Mouse (Mus musculus): Measurements from ENCODE around the gene Abcb9.

The Abcb9 gene

DNA sequence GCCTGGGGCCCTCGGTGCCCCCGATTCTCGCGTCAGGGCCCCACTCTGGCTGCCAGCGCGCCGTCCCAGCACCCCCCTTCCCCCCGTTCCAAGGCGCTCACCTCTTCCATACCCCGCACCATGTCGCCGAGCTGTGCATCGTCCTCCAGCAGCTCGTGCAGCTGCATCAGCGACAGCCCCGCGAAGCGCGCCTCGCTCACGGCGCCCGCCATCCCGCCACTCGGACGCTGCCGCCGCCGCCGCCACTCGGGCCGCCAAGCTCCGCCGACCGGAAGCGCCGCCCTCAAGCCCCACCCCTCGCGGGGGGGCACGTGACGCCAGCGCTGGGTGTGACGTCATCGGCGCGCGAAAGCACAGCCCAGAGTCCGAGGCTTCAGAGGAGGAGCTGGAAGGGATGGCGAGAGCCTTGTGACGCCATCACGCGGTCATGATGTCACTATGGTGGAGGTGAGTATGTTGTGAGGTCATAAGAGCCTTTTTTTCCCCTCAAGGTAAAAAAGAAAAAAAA is 63.5 kb downstream of the Abcb9 start, which contains the start of gene Vps37b:
Gene Vps37b, minus strand, starts transcription at position 270 of the 508 bp plus-strand sequence.
- in situ Hi-C loops (cut with MseI, MboI) = no loop called here

DNA sequence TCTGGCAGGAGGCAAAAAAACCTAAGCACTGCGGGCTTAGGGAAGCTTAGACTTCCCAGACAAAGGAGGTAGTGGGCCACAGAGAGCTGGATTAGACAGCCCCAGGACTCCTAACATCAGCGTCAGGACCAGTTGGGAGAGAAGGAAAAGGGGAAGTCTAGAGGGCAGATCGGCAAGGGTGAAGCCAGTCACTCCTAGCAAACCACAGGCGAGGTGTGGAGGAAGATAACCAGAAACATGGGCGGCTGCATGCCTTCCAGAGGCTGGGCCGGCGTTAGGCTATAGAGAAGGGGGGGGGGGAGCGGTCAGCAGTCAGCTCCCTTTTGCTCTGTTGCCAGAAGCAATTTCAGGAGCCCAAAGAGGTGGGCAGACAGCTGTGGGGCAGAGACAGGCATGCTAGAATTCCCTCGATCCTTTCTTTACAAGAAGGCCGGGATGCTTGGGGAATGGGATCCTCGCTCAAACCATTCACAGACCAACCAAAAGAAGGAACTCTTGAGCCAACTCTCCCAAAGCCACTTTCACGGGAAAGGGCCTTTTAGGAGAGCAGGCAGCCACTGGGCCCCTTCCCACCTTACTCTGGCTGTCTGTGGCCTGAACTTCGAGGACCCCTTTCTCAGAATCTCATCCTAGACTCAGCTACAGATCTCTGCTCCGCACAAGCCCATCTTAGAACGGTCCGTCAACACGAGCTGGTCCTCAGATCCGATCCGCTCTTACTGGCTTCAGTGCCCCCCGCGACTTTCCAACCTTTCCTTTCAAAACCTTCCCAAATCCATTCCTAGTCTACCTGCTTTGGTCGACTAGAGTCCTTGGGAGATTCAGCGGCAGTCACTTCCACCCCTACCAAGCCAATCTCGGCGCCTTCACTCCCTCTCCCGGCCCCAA is 64.3 kb downstream of the Abcb9 start:
- in situ Hi-C loops (cut with MseI, MboI) = no loop called here

DNA sequence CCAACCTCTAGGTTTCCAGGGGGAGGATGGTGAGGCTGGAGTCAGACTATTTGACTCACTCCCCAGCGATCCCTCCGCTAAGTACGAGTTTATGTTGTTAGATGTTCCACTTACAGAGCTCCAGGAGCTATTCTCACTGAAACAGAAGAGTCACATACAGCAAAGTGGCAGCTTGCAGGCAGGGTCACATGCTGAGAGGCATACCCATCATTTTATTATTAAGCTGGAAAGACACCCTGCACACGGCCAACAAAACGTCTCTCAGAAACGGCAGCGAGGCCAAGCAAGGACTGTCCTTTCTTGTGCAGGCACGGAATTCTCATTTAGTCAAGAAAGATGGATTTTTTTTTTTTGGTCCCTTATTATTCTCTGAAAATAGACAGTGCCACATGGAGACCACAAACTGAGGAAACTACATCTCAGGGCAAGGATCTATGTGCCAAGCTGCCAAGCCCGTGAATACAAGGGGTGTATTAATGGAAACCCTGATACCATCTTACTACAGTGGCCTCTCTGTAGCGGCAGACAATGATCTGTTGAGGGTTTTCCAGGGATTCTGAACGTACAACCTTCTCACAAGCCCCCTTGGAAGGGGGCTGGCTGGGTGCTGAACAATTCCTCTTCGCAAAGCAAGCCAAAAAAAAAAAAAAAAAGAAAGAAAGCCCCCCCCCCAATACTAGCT is 65.1 kb downstream of the Abcb9 start:
- in situ Hi-C loops (cut with MseI, MboI) = no loop called here

DNA sequence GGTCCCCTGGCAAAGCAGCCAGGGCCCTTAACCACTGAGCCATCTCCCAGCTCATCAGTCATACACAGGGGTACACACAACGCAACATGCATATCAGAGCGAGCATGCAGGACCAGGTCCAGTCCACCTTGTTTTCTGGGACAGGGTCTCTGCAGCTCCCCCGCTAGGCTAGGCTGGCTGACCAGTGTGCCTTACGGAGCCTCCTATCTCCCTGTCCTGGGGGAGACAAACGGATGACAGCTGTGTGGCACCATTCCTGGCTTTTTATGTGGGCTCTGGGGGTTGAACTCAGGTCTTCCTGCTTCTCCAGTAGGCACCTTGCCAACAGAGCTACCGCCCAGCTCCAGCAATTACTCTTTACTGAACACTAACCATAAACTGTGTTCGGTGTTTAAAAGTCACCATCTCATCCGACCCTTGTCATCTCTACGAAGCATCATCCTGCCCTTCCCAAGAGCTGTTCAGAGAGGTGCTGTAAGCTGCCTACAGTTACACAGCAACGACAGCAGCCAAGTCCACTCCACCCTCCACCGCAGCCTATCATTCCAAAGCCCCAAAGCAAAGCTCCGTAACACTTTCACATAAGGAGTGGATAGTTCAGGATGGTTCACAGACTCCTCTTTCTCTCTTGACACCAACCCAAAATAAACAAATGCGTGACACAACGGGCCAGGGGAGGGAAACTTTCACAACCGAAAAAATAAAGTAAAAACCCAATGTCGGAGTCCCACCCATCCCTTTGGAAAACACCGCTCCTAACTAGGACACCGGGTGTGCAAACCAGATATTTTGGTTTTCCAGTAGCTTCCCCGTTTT is 66.2 kb downstream of the Abcb9 start:
- in situ Hi-C loops (cut with MseI, MboI) = no loop called here

DNA sequence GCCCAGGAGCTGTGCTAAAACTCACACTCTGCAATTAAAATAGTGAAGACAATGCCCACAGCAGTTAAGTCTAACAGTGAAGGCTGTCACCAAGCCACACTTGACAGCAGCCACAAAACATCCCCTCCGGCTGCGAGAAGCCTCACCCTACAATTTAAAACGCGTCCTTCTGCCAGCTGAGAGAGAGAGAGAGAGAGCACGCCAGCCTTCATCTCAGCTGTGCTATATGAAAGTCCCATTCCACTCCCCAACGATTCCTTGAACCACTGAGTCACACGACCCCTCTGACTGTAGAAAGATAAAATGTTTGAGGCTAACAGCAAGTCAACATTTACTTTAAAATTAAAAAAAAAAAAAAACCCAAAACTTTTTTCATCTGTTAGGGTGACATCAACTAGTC is 66.9 kb downstream of the Abcb9 start:
- in situ Hi-C loops (cut with MseI, MboI) = no loop called here

DNA sequence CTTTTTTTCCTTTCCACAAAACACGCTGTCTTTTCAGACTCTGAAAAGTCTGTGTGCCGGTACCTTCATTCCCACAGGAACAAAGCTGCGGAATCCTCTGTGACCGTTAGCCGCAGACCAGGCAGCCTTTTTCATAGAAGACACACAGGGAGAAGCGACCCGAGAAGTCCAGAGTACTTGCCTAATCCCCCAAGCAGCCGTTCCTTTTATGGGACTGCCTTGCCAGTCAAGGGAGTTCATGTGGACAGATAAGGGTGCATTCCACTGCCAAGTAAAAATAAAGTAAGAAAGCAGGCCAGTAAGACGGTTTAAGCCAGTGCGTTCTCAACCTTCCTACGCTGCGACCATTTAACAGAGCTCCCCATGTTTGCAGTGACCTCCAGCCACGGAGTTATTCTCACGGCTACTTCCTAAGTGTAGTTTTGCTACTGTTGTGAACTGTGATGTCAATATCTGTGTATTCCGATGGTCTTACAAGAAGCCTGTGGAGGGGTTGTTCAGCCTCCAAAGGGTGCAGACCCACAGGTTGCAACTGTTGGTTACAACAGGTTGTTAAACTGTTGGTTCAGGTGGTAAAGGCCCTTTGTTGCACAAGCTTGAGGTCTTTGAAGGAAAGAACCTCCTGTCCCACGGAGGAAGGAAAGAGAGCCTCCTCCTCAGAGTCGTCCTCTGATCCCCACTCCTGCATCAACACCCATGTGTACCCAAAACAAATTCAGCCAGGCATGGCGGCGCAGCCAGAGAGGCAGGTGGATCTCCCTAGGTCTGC is 67.7 kb downstream of the Abcb9 start:
- in situ Hi-C loops (cut with MseI, MboI) = no loop called here

DNA sequence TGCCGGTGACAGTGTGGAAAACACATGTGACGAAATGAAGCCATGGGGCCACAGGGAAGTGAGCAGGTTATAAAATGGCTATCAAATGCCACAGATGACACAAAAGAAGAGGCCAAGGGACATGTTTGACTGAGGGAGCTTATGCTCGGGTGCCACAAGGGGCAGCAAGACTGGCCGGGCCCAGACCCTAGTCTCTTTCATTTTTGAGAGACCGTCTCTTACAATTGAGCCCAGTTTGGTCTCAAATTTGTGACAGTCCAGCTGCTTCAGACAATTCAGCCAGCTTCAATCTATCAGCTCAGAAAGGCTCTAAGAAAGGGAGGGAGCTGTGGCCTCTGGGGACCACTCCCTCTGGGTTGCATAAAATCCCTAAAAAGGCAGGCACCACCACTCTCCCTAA is 69.0 kb downstream of the Abcb9 start:
- in situ Hi-C loops (cut with MseI, MboI) = no loop called here

DNA sequence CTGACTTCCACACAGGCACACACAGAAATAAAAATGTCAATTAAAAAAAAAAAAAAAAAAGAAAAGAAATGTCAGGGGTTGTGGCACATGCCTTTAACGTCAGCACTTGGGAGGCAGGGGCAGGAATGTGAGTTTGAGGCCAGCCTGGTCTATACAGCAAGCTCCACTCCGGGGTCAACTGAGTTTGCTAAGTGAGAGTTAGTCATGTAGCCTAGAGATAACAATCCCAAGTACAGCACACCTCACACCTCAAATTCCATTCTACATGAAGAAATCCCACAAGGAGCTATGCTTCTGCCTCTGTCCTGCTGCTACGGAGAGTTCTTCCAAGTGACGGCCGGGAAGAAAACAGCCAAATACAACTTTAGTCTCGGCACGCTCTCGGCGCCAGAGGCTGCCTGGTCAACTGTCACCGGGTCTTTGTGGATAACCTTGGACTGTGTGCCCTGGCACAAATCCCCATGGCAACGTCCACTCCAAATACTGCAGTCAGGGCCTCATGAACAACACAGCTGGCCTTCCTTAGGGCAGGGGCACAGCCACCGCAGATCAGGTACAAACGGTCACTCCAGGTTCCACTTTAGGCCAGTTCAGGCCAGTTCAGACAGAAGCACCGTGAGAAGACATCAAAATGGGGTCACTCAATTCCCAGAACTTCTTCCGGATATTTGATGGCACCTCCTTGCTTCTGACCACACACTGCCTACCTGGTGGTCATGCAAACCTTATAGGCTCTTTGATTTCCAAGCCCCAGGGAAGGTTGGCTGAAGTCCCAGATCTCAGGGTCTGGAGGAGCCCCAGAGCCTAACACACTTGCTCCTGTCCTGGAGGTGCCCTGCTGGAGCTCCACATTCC is 69.8 kb downstream of the Abcb9 start:
- in situ Hi-C loops (cut with MseI, MboI) = no loop called here

DNA sequence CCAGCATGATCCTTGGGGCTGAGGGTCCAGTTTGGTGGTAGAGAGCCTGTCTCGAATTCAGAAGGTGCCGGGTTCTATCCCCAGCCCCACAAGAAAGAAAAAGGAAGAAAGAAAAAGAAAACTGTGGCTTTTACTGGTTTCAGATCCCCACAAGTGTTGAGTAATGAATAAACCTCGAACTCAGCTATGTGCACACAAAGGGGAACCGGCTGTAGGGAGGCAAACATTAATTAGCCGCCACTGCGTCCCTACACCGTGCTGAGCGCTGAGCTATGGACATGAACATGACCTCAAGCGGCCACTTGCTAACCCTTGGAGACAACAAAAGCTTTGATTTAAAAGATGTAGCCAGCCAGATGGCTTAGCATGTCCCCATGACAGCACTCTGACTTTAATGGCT is 70.5 kb downstream of the Abcb9 start:
- in situ Hi-C loops (cut with MseI, MboI) = no loop called here

DNA sequence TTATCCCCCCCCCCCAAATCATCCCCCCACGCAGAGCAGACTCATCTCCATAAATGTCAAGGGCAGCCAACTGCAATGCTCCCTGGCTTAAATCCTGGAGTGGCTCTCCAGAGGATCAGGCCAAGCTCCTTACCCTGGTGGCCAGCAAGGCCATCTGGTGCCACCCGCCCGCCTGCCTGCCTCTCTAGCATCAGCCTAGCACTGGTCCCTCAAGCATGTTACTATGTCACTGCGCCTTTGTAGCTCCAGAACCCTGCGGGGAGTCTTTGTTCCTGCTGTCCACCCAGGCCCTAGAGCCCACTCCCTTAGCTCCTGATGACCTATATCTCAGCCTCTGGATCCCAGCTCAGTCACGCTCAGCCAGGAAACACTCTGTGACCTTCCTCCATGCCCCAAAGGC is 70.9 kb downstream of the Abcb9 start:
- in situ Hi-C loops (cut with MseI, MboI) = no loop called here

DNA sequence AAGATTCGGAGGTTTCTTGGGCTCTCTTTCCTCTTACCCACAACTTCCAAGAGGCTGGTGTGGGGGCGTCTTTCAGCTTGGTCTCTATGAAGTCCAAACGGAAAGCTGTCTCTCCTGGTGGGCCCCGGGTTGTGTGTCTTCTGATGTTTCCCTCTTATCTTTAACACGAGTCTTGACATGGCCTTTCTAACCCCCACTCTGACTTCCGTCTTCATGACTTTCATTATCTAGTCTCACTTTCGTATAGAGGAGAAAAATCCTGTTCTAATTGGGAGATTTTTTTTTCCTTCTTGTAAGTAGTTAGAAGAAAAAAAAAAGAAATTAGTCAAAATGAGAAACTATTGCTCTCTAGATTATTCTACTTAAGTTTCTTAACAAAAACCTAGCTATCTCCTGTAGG is 73.2 kb downstream of the Abcb9 start:
- in situ Hi-C loops (cut with MseI, MboI) = no loop called here

DNA sequence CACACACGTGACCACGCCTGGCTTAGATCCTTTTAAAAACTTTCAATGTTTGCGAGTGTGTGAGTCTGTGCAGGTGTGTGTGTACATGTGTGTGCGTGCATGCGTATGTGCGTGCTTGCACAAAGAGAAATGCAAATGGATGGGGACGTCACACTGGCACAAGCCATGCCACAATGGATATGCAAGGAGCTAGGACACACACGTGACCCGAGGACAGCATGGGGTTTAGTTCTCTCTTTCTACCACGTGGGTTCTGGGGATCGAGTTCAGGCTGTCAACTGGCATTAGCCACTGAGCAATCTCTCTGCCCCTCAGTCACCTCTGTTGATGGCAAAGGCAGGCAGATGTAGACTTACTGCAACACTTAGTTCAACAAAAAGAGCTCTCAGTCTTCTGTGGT is 73.9 kb downstream of the Abcb9 start:
- in situ Hi-C loops (cut with MseI, MboI) = no loop called here

DNA sequence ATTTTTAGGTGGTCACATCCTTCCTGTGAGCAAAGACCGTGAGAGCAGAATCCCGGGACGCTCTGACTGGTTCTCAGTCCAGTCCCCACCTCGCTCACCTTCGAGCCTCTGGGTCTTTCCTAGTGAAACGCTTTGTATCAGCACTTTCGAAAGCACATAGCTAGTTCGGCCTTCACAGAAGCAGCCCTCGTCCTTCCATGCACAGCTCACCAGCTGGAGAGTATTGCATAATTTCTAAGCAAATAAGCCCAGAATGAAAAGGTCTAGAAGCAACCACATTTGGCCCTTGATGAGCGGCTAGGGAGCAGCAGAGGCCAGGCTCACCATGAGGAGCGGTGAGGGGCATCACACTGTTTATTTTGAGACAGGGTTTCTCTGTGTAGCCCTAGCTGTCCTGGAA is 74.5 kb downstream of the Abcb9 start:
- in situ Hi-C loops (cut with MseI, MboI) = no loop called here

DNA sequence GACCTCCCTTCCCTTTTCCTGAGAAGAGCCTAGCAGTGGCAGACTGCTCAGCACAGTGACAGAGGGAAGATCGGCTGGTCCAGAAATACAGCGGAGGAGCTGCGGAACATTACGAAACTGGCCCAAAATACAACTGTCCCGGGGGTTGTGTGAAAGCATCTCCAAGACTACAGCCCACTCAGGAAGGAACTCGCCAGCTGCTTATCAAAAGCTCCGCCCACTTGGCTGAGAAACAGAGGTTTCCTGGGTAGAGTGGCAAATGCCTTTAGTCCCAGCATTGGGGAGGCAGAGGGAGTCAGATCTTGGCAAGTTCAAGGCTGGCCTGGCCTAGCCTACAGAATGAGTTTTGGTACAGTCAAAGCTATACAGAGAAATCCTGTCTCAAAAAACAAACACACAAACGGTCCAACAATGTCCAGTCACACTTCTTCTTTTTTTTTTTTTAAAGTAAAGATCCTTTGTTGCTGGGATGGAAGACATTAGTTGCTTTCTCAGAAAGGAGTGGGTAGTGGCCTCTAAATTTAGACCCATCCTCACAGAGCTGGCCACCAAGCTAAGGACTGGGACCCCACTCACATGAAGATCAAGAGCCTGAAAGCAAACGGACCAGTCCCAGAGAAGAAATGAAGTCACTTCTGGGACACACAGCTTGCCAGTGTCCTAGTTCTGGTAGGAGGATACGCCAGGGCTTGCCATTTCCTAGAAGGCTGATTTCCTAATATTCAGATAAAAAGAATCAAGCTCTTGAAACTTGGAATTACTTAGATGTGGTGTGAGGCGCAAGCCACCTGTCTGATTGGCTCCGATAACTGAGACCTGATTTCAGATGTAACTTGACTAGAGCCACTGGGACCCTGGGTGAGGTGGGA is 76.0 kb downstream of the Abcb9 start:
- in situ Hi-C loops (cut with MseI, MboI) = no loop called here

DNA sequence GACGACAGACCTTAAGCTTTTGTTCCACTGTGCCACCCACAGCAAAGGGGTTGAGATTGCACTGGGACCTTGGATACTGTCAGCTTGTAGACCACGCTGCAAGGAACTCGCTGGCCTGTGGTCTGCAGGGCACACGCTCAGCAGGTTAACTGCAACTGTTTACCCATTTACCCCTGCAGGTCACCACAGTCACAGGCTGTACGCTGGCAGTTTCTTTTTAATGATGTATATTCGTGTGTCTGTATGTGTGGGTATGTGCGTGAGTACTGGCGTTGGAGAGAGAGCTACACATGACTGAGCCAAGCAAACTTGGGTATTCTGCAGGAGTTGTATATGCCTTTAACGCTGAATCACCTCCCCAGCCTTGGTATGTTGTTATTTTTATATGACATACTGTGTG is 76.9 kb downstream of the Abcb9 start:
- in situ Hi-C loops (cut with MseI, MboI) = no loop called here

DNA sequence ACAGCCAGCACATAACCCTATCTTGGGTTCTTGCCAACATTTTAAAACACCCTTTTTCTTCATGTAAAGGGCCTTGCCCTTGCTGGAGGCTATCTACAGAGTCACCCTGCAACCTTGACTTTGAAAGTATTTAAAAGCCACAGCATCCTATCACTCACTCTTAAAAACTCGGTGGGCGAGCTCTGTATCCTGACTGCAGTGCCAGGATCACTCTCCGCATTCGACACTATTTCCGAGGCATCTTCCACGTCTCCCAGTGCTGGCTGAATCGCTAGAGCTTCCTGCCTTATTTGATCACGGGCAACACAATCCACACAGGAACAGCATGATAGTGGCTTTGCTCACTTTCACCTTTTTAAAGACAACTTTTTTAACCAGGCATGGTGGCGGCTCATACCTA is 77.7 kb downstream of the Abcb9 start:
- in situ Hi-C loops (cut with MseI, MboI) = no loop called here

DNA sequence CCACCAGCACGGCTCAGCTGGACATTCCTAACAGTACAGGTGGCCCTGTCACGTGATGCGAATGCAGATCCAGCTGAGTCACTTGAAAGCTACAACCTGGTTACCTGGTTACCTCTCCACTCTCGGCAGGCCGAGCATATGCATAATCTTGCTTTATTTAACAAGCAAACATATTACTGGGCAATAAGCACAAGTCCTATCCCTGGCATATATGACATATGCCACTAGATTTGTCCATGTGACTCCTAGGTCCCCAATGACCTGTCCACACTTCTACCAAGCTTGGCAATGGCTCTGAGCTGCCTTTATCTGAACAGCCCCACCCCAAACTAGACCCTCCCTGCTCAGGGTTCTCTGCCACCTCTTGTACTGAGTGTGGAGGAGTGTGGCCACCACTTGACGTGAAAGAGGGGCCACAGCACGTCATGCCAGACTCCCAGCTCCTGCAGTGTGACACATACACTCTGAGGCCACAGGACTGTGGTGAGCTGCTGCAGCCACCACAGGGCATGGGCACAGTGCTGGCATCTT is 79.2 kb downstream of the Abcb9 start:
- in situ Hi-C loops (cut with MseI, MboI) = no loop called here

DNA sequence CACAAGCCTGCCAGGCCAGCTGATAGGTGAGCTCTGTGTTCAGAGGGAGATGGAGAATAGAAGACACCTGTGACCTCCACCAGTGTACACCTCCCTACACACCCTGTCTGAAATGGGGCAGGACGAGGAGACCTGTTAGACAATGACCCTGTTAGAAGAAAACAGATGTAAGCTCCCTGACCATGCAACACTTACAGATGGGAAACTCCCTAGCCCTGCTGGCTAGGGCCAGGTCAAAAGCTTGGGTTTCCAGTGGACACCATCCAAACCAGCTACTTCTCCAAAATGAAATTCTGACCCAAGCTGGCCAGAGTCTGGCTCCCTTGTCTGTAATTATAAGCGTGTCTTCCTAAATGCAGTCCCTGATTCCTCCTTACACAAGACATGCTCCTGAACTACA is 79.9 kb downstream of the Abcb9 start:
- in situ Hi-C loops (cut with MseI, MboI) = no loop called here

DNA sequence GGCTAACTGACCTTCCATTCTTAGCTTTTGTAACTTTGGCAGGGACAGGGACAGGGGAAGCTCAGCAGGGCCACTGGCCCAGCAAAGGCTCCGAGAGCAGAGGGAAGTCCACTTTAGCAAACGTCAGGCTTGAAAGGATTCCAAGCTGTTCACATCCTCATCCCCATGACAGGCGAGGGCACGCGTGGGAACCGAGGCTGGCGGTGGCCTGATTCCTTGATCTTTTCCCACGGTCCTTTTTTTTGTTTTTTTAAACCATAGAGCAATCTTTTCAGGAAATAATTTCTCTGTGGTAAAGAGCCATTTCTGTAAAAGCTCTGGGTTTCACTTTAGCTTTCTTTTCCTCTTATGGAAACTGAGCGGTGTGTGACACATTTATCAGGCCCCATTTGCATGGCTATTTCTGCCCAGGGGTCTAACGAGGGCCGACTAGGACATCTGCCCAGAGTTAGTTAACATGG is 80.8 kb downstream of the Abcb9 start:
- in situ Hi-C loops (cut with MseI, MboI) = no loop called here

Data from mouse trophoblast stem cell (cell line).